Mouse (Mus musculus) bone marrow macrophage, adult 2 months (primary cell): ENCODE measurements around the gene Nsg2. TPM values are rescaled to one million over a fixed set of nuclear protein-coding genes. Genes with fewer than 3 reads are reported as not detected.
"Not testable (repeated sequence)": the region's sequence is repeated elsewhere in the genome, so short reads cannot be mapped to it uniquely, and the experiment has no call there.

Experiments used
- H3K27ac ChIP-seq: 2 replicates; pipeline ENCODE4 v1.5.1; 2012; ENCODE audit warnings: low read depth, low read length; ENCODE audit not compliant: insufficient read depth
- H3K4me1 ChIP-seq: 2 replicates; pipeline ENCODE4 v1.6.1; 2012; ENCODE audit warnings: low read length; ENCODE audit not compliant: control insufficient read depth, insufficient read depth
- H3K4me3 ChIP-seq: 2 replicates; pipeline ENCODE4 v1.5.1; 2012; ENCODE audit warnings: mild to moderate bottlenecking, low read length, moderate library complexity; ENCODE audit not compliant: insufficient read depth
- CTCF ChIP-seq: IDR thresholded peaks from 2 replicates; pipeline ENCODE4 v1.5.1; 2012; ENCODE audit warnings: low read depth, mild to moderate bottlenecking, low read length, moderate library complexity
- POLR2A ChIP-seq: IDR thresholded peaks from 2 replicates; pipeline ENCODE4 v1.6.1; 2012; ENCODE audit warnings: mild to moderate bottlenecking, low read depth, low read length, borderline replicate concordance
- polyA plus RNA-seq: library from polyadenylated mRNA; stranded (reverse); fragments of >200 nt; gene quantifications from 2 replicates; pipeline ENCODE4 v1.2.4, GENCODE M21; 2012; ENCODE audit not compliant: missing spikeins, insufficient read depth, insufficient read length

The Nsg2 gene
- polyA plus RNA-seq, 1 experiment, result not detected

DNA sequence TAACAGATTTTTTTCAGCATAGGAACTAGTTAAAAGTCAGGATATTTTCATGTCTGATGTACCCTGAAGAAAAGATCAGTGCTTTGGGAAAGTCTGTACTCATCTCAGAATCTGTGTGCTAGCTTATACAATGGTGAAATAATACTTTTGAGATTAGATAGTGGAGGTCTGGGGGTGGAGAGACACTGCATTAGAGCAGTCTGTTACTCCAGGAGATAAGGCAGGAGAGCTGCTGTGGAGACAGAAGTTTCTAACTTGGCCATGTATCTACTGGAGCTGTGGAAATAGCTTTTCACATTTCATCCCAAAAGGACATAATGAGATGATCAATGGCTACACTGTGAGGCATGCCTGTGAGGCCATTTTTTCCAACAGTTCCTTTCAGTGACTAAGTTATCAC, 17.0 kb upstream of the Nsg2 start:
- no peak for TF ChIP-seq CTCF
- no peak for TF ChIP-seq POLR2A
- Histone ChIP-seq H3K4me1 (no peaks in the 10 kb centered on the region), H3K4me3 (no peak overlapping the region), H3K27ac (no peak overlapping the region)

DNA sequence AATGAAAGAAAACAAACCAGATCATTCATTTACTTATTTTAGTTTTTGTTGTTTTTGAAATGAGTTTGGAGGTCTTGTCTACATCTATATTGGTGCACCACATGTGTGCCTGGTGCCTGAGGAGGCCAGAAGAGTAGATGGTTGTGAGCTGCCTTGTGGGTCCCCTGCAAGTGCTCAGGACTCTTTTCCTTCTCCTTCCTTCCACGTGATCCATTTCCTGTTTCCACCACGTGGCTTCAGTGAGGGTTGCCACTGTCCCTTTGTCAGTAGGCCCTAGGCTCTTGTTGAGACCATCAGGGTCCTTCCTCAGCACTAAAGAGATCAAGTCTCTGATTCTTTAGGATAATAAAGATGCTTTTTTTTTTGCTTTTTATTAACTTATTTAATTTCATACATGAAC, 15.5 kb upstream of the Nsg2 start:
- H3K4me1 ChIP-seq, result no peaks in the 10 kb centered on the region
- TF ChIP-seq POLR2A (no peak), CTCF (no peak)
- H3K4me3 ChIP-seq, result no peak overlapping the region
- no peak overlapping the region for H3K27ac ChIP-seq

DNA sequence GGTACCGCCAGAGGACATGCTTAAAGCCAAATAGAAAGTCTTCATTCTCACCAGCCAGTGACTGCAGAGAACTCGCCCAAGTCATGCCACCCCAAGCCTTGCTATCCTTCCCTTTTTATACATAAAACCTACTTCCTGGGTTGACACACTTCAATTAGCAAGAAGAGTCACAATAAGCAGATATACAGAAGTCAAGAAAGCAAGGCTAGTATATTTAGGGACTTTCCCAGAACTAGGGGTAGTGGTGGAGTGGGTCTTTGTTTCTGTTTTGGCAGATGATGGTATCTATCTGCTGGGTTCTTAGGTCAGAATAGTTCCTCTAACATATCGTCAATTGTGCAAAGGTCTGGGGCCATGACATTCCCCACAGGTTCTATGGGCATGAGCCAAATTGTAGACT, 7.7 kb upstream of the Nsg2 start:
- TF ChIP-seq CTCF (no peak), POLR2A (no peak)
- no peaks in the 10 kb centered on the region for H3K4me1 ChIP-seq
- no peak overlapping the region for H3K27ac ChIP-seq
- no peak overlapping the region for H3K4me3 ChIP-seq

DNA sequence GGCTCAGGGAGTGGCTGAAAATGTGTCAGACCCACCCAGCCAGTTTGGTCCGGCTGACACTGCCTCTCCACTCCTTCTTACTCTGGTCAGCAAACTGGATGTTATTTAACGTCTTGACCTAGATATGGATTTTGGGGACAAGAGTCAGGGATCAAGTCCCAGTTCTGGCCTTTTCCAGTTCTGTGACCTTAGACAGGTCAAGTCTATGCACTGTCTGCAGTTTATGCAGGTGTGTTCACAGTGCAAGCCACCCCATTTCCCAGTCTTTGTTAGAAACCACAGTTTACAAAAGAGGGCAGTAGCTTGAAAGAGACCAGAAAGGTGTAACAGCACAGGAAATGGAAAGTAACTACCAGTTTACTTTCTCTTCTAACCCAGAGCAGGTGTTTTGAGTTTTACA, 547 bp upstream of the Nsg2 start:
- TF ChIP-seq POLR2A, result no peak
- TF ChIP-seq CTCF, result no peak
- H3K4me1 ChIP-seq, result no peaks in the 10 kb centered on the region
- no peak overlapping the region for H3K27ac ChIP-seq
- H3K4me3 ChIP-seq, result no peak overlapping the region

DNA sequence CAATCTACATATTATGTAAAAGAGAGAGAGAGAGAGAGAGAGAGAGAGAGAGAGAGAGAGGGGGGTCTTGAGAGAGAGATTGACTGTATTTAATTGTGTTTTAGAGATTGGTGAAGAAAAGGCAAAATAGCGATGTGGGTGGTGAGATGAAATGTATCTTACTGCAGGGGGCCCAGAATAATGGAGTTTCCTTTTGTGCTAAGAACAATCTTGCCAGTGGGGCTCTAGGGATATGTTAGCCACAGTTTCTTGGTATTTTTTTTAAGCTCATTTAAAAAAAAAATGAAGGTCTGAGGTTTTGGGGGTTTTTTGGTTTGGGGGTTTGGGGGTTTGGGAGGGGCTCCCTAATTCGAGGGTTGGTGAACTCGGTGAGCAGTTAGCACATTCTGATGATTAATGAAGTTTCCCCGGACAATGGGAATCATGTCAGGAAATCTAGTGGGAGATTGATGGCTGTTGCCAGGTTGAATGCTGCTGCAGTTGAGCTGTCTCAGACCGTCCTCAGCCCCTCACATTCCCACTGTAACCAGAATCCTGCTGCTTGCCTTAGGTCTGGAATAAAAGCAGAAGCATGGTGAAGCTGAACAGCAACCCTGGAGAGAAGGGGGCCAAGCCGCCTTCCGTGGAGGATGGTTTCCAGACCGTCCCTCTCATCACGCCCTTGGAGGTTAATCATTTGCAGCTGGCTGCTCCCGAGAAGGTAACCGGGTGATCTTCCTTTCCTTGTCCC, 1.1 kb downstream of the Nsg2 start:
- H3K4me3 ChIP-seq, result no peak overlapping the region
- TF ChIP-seq CTCF (no peak), POLR2A (no peak)
- no peaks in the 10 kb centered on the region for H3K4me1 ChIP-seq
- no peak overlapping the region for H3K27ac ChIP-seq

DNA sequence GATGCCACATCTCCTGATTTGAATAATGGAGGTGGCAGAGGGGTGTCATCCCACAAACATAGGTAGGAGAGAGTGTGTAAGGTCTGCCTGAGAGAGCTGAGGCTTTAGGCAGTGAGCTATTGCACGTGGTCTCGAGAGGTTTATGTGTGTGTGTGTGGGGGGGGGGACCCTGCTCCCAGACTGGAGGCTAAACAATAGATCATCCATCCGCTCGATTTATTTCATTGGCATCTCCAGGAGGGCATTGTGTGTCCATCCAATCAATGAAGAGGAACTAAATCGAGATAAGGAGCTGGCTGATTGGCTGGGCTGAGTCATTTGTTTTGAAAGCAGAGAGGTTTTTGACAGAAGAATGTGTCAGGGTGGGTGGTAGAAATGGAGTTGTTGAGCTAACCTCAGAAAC, 2.4 kb downstream of the Nsg2 start:
- Histone ChIP-seq H3K4me3 (no peak overlapping the region), H3K4me1 (no peaks in the 10 kb centered on the region), H3K27ac (no peak overlapping the region)
- no peak for TF ChIP-seq CTCF
- no peak for TF ChIP-seq POLR2A

DNA sequence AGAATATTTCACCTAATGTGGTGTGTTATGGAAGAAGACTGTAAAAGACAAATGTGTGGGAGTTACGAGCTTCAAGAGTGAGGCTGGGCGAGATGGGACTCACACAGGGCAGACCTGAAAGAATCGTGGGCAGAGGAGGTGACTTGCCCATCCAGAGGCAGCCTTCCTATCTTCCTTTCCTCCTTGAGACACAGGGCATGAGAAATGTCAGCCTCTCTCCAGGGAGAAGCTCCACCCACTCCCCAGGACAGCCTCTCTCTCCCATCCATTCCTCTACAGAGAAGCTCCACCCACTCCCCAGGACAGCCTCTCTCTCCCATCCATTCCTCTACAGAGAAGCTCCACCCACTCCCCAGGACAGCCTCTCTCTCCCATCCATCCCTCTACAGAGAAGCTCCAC, 7.8 kb downstream of the Nsg2 start:
- not testable (repeated sequence) for H3K27ac ChIP-seq, H3K4me1 ChIP-seq, H3K4me3 ChIP-seq

DNA sequence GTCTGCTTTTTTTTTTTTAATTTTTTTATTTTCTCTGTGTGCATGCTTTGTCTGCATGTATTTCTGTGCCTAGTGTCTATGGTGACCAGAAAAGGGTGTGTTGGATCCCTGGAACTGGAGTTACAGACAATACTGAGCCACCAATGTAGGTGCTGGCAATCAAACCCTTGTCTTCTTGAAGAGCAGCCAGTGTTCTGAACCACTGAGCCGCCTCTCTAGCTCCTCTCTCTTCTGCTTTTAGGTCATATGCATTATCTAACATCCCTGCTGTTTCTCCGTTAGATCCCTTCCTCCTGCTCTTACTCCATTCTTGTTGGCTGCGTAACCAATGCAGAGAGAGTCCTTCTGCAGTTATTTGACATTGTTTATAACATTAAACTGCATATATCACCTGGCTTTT, 8.6 kb downstream of the Nsg2 start:
- Histone ChIP-seq H3K27ac (no peak overlapping the region), H3K4me3 (no peak overlapping the region), H3K4me1 (no peaks in the 10 kb centered on the region)
- TF ChIP-seq CTCF (no peak), POLR2A (no peak)

DNA sequence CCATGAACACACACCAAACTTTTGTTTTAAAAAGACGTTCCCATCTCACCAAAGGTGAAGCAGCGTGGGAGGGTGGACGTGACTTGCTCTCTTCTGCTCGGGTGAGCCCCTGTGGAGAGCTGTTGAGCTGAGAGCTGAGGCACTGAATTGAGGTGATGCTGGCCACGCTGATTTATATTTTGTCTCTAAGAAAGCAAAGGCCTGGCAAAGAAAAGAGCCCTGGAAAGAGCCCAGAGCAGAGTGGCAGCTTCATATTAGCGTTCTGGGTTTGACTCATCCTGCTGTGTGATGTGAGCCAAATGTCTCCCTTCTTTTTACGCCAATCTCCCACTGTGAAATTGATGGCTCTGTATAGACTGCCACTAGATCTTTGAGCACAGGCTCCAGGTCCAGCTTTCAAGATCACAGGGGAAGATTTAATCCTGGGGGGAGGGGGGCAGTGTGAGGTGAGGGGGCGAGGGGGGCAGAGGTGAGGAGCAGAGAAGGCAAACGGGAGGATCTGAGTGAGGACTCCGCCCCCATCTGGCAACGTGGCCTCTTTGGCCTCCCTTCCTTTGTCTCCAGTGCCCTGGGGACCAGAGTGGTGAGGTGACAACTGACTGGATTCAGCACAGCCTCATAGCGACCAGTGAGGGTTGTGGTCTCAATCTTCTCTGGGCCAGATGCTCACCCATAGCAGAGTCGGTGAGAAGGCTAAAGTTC, 9.8 kb downstream of the Nsg2 start:
- Histone ChIP-seq H3K4me3 (no peak overlapping the region), H3K4me1 (no peaks in the 10 kb centered on the region), H3K27ac (no peak overlapping the region)
- TF ChIP-seq CTCF, result no peak
- TF ChIP-seq POLR2A, result no peak

DNA sequence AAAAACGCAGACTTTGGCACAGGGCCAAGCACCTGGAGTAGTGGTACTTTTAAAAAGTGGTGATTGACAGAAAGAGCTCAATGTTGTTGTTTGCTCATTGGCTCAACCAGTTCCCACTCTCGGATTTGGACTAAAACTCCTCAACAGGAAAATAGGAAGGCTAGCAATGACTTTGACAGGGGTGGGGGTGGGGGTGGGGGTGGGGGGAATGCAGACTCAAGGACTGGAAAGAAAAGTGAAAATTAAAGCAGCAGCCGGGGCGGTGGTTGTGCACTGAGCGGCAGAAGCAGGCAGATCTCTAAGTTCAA, 10.4 kb downstream of the Nsg2 start:
- TF ChIP-seq POLR2A (no peak), CTCF (no peak)
- H3K4me1 ChIP-seq, result no peaks in the 10 kb centered on the region
- H3K4me3 ChIP-seq, result no peak overlapping the region
- no peak overlapping the region for H3K27ac ChIP-seq
